Mouse (Mus musculus): ENCODE measurements around the gene Sbsn. TPM values are rescaled to one million over a fixed set of nuclear protein-coding genes. Genes with fewer than 3 reads are reported as not detected.

The Sbsn gene
- 31.5 TPM for polyA plus RNA-seq (2014; fragmentation: Illumina TruSeq; extraction: RNeasy Lipid Tissue Mini Kit (QIAGEN cat#74804); ENCODE audit: low read depth, low replicate concordance)

GRCm38 (mm10) chr7:30751086-30751669 is at the start of gene Sbsn:
Gene Sbsn (plus strand): TSS chr7:30751471.

GRCm38 (mm10) chr7:30711942-30712341 is 39.3 kb upstream of the Sbsn start, which contains the start of gene Atp4a:
Gene Atp4a (plus strand): TSS chr7:30712209.

GRCm38 (mm10) chr7:30729396-30730063 is 21.7 kb upstream of the Sbsn start, which contains the start of gene Tmem147:
Gene Tmem147 (minus strand): TSS chr7:30729540.

GRCm38 (mm10) chr7:30743617-30744016 is 7.7 kb upstream of the Sbsn start, which contains the start of gene Gapdhs:
Gene Gapdhs (minus strand): TSS chr7:30743681.

DNA sequence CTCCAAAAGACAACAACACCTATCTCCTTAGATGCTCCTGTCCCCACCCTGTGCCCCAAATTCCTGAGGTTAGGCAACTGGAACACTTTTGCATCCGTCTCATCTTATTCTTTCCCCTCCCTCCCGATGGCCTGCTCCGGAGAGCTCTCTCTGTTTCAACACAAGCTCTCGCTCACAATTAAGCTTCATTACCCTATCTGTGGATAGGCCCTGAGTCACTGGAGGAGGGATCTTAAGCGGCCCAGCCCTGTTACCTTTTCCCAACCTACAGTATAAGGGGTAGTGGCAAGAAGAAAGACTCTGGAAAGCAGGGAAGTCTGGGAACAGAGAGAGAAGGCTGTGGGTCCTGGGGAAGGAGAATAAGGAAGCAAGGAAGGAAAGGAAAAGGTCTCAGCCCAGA is 12.2 kb downstream of the Sbsn start, which contains the start of gene Dmkn:
Dmkn (plus strand) TSS at position 301 of the 400 bp plus-strand sequence.

GRCm38 (mm10) chr7:30787377-30788022 is 36.2 kb downstream of the Sbsn start, which contains the start of gene Krtdap:
Gene Krtdap (plus strand): TSS chr7:30787896.

Other genes with a start within 250 kb of the Sbsn start
- 11.2 TPM for gene Arhgap33, start 216.4 kb upstream of the Sbsn start, polyA plus RNA-seq (2014; fragmentation: Illumina TruSeq; extraction: RNeasy Lipid Tissue Mini Kit (QIAGEN cat#74804); ENCODE audit: low read depth, low replicate concordance)
- 19.1 TPM for gene Hspb6, start 199.3 kb upstream of the Sbsn start, polyA plus RNA-seq (2014; fragmentation: Illumina TruSeq; extraction: RNeasy Lipid Tissue Mini Kit (QIAGEN cat#74804); ENCODE audit: low read depth, low replicate concordance)
- 13.6 TPM for gene Proser3, start 199.2 kb upstream of the Sbsn start, polyA plus RNA-seq (2014; fragmentation: Illumina TruSeq; extraction: RNeasy Lipid Tissue Mini Kit (QIAGEN cat#74804); ENCODE audit: low read depth, low replicate concordance)
- gene Lin37, start 191.6 kb upstream of the Sbsn start, polyA plus RNA-seq (2014; fragmentation: Illumina TruSeq; extraction: RNeasy Lipid Tissue Mini Kit (QIAGEN cat#74804); ENCODE audit: low read depth, low replicate concordance) = 26.3 TPM
- 50.0 TPM for gene U2af1l4, start 188.2 kb upstream of the Sbsn start, polyA plus RNA-seq (2014; fragmentation: Illumina TruSeq; extraction: RNeasy Lipid Tissue Mini Kit (QIAGEN cat#74804); ENCODE audit: low read depth, low replicate concordance)
- gene Gm49396, start 188.1 kb upstream of the Sbsn start, polyA plus RNA-seq (2014; fragmentation: Illumina TruSeq; extraction: RNeasy Lipid Tissue Mini Kit (QIAGEN cat#74804); ENCODE audit: low read depth, low replicate concordance) = 6.5 TPM
- 138 TPM for gene Psenen, start 187.8 kb upstream of the Sbsn start, polyA plus RNA-seq (2014; fragmentation: Illumina TruSeq; extraction: RNeasy Lipid Tissue Mini Kit (QIAGEN cat#74804); ENCODE audit: low read depth, low replicate concordance)
- gene Igflr1, start 186.0 kb upstream of the Sbsn start, polyA plus RNA-seq (2014; fragmentation: Illumina TruSeq; extraction: RNeasy Lipid Tissue Mini Kit (QIAGEN cat#74804); ENCODE audit: low read depth, low replicate concordance) = 2.8 TPM
- gene Kmt2b, start 162.7 kb upstream of the Sbsn start, polyA plus RNA-seq (2014; fragmentation: Illumina TruSeq; extraction: RNeasy Lipid Tissue Mini Kit (QIAGEN cat#74804); ENCODE audit: low read depth, low replicate concordance) = 28.8 TPM
- 2.1 TPM for gene Zbtb32, start 152.6 kb upstream of the Sbsn start, polyA plus RNA-seq (2014; fragmentation: Illumina TruSeq; extraction: RNeasy Lipid Tissue Mini Kit (QIAGEN cat#74804); ENCODE audit: low read depth, low replicate concordance)
- gene Upk1a, start 138.6 kb upstream of the Sbsn start, polyA plus RNA-seq (2014; fragmentation: Illumina TruSeq; extraction: RNeasy Lipid Tissue Mini Kit (QIAGEN cat#74804); ENCODE audit: low read depth, low replicate concordance) = 25.2 TPM
- 824 TPM for gene Cox6b1, start 125.3 kb upstream of the Sbsn start, polyA plus RNA-seq (2014; fragmentation: Illumina TruSeq; extraction: RNeasy Lipid Tissue Mini Kit (QIAGEN cat#74804); ENCODE audit: low read depth, low replicate concordance)
- gene Etv2, start 115.6 kb upstream of the Sbsn start, polyA plus RNA-seq (2014; fragmentation: Illumina TruSeq; extraction: RNeasy Lipid Tissue Mini Kit (QIAGEN cat#74804); ENCODE audit: low read depth, low replicate concordance) = not detected
- 55.3 TPM for gene Rbm42, start 101.2 kb upstream of the Sbsn start, polyA plus RNA-seq (2014; fragmentation: Illumina TruSeq; extraction: RNeasy Lipid Tissue Mini Kit (QIAGEN cat#74804); ENCODE audit: low read depth, low replicate concordance)
- gene Haus5, start 86.5 kb upstream of the Sbsn start, polyA plus RNA-seq (2014; fragmentation: Illumina TruSeq; extraction: RNeasy Lipid Tissue Mini Kit (QIAGEN cat#74804); ENCODE audit: low read depth, low replicate concordance) = 12.3 TPM
- 2.8 TPM for gene Pmis2, start 79.9 kb upstream of the Sbsn start, polyA plus RNA-seq (2014; fragmentation: Illumina TruSeq; extraction: RNeasy Lipid Tissue Mini Kit (QIAGEN cat#74804); ENCODE audit: low read depth, low replicate concordance)
- gene 2200002J24Rik, start 52.5 kb upstream of the Sbsn start, polyA plus RNA-seq (2014; fragmentation: Illumina TruSeq; extraction: RNeasy Lipid Tissue Mini Kit (QIAGEN cat#74804); ENCODE audit: low read depth, low replicate concordance) = not detected
- 66.9 TPM for gene Atp4a, start 39.3 kb upstream of the Sbsn start, polyA plus RNA-seq (2014; fragmentation: Illumina TruSeq; extraction: RNeasy Lipid Tissue Mini Kit (QIAGEN cat#74804); ENCODE audit: low read depth, low replicate concordance)
- gene Tmem147, start 21.9 kb upstream of the Sbsn start, polyA plus RNA-seq (2014; fragmentation: Illumina TruSeq; extraction: RNeasy Lipid Tissue Mini Kit (QIAGEN cat#74804); ENCODE audit: low read depth, low replicate concordance) = 135 TPM
- 58.5 TPM for gene Gapdhs, start 7.8 kb upstream of the Sbsn start, polyA plus RNA-seq (2014; fragmentation: Illumina TruSeq; extraction: RNeasy Lipid Tissue Mini Kit (QIAGEN cat#74804); ENCODE audit: low read depth, low replicate concordance)
- gene Dmkn, start 12.3 kb downstream of the Sbsn start, polyA plus RNA-seq (2014; fragmentation: Illumina TruSeq; extraction: RNeasy Lipid Tissue Mini Kit (QIAGEN cat#74804); ENCODE audit: low read depth, low replicate concordance) = 12.2 TPM
- not detected for gene Krtdap, start 36.4 kb downstream of the Sbsn start, polyA plus RNA-seq (2014; fragmentation: Illumina TruSeq; extraction: RNeasy Lipid Tissue Mini Kit (QIAGEN cat#74804); ENCODE audit: low read depth, low replicate concordance)
- 29.9 TPM for gene Ffar2, start 72.3 kb downstream of the Sbsn start, polyA plus RNA-seq (2014; fragmentation: Illumina TruSeq; extraction: RNeasy Lipid Tissue Mini Kit (QIAGEN cat#74804); ENCODE audit: low read depth, low replicate concordance)
- gene Ffar3, start 104.7 kb downstream of the Sbsn start, polyA plus RNA-seq (2014; fragmentation: Illumina TruSeq; extraction: RNeasy Lipid Tissue Mini Kit (QIAGEN cat#74804); ENCODE audit: low read depth, low replicate concordance) = not detected
- not detected for gene Ffar1, start 110.1 kb downstream of the Sbsn start, polyA plus RNA-seq (2014; fragmentation: Illumina TruSeq; extraction: RNeasy Lipid Tissue Mini Kit (QIAGEN cat#74804); ENCODE audit: low read depth, low replicate concordance)
- 0.56 TPM for gene Cd22, start 128.9 kb downstream of the Sbsn start, polyA plus RNA-seq (2014; fragmentation: Illumina TruSeq; extraction: RNeasy Lipid Tissue Mini Kit (QIAGEN cat#74804); ENCODE audit: low read depth, low replicate concordance)
- gene Mag, start 163.4 kb downstream of the Sbsn start, polyA plus RNA-seq (2014; fragmentation: Illumina TruSeq; extraction: RNeasy Lipid Tissue Mini Kit (QIAGEN cat#74804); ENCODE audit: low read depth, low replicate concordance) = 0.88 TPM
- not detected for gene Hamp2, start 173.2 kb downstream of the Sbsn start, polyA plus RNA-seq (2014; fragmentation: Illumina TruSeq; extraction: RNeasy Lipid Tissue Mini Kit (QIAGEN cat#74804); ENCODE audit: low read depth, low replicate concordance)
- gene Hamp, start 192.6 kb downstream of the Sbsn start, polyA plus RNA-seq (2014; fragmentation: Illumina TruSeq; extraction: RNeasy Lipid Tissue Mini Kit (QIAGEN cat#74804); ENCODE audit: low read depth, low replicate concordance) = not detected
- gene Usf2, start 205.3 kb downstream of the Sbsn start, polyA plus RNA-seq (2014; fragmentation: Illumina TruSeq; extraction: RNeasy Lipid Tissue Mini Kit (QIAGEN cat#74804); ENCODE audit: low read depth, low replicate concordance) = 105 TPM
- gene Lsr, start 222.0 kb downstream of the Sbsn start, polyA plus RNA-seq (2014; fragmentation: Illumina TruSeq; extraction: RNeasy Lipid Tissue Mini Kit (QIAGEN cat#74804); ENCODE audit: low read depth, low replicate concordance) = 45.5 TPM
- gene Fam187b, start 222.3 kb downstream of the Sbsn start, polyA plus RNA-seq (2014; fragmentation: Illumina TruSeq; extraction: RNeasy Lipid Tissue Mini Kit (QIAGEN cat#74804); ENCODE audit: low read depth, low replicate concordance) = 13.2 TPM